10 mouse cellular contexts compared by ENCODE assay signal in genomic region chr16:18172266-18172855, GRCm38 (mm10). TPM values are rescaled to one million over a fixed set of nuclear protein-coding genes. Genes with fewer than 3 reads are reported as not detected.
A peak's percentile ranks its signal among the peaks of the same experiment; 100 is the strongest.
DNase-seq lines count a peak whose midpoint lies in the region; ATAC-seq and TF ChIP-seq lines count a peak whose summit lies in the region.
"Had no signal": no experiment of that assay in that cellular context is flagged by ENCODE, and none has a peak within 500 bp of the region (broad histone marks: within the 10 kb centered on the region; RNA-seq: fewer than 3 reads in every experiment).

No protein-coding gene starts in this region.

- no peak overlapping the region for H3K4me2 ChIP-seq in forebrain, embryonic 14.5 days (ENCODE audit: low read length)
- no peak overlapping the region for H3K4me2 ChIP-seq in hindbrain, postnatal 0 days (ENCODE audit: low read depth, low read length)
- H3K4me2 ChIP-seq in midbrain, embryonic 16.5 days (ENCODE audit: low read length), result no peak overlapping the region
- H3K4me2 ChIP-seq: liver, embryonic 15.5 days had no signal

- peaks cover 4% of the 10 kb centered on the region; the same call in 1 of the 2 replicates for H3K4me1 ChIP-seq in forebrain, embryonic 14.5 days (ENCODE audit: control insufficient read depth, insufficient read depth, low read length)
- 0 out of 2 replicates have a peak, but pooled peaks cover 4% of the 10 kb centered on the region for H3K4me1 ChIP-seq in hindbrain, postnatal 0 days (ENCODE audit: insufficient read depth, low read length)
- H3K4me1 ChIP-seq in midbrain, embryonic 16.5 days (ENCODE audit: control insufficient read depth, insufficient read depth, low read length), result peaks cover 3% of the 10 kb centered on the region; the same call in 1 of the 2 replicates

- H3K9me3 ChIP-seq in forebrain, embryonic 14.5 days (replicated peaks; ENCODE audit: control insufficient read depth, low read length), result no peaks in the 10 kb centered on the region
- H3K9me3 ChIP-seq in hindbrain, postnatal 0 days (ENCODE audit: low read length), result no peaks in the 10 kb centered on the region
- H3K9me3 ChIP-seq in midbrain, embryonic 16.5 days (replicated peaks; ENCODE audit: control insufficient read depth, low read length, poor library complexity, severe bottlenecking), result no peaks in the 10 kb centered on the region
- H3K9me3 ChIP-seq: liver, embryonic 15.5 days had no signal

- H3K36me3 ChIP-seq in forebrain, embryonic 14.5 days (ENCODE audit: control insufficient read depth, insufficient read depth, low read length), result no peaks in the 10 kb centered on the region
- no peaks in the 10 kb centered on the region for H3K36me3 ChIP-seq in hindbrain, postnatal 0 days (ENCODE audit: insufficient read depth, low read length)
- no peaks in the 10 kb centered on the region for H3K36me3 ChIP-seq in midbrain, embryonic 16.5 days (ENCODE audit: control insufficient read depth, insufficient read depth, low read length)
- H3K36me3 ChIP-seq: liver, embryonic 15.5 days had no signal

- H3K27ac ChIP-seq in forebrain, embryonic 14.5 days (ENCODE audit: low read depth, low read length), result no peak overlapping the region
- H3K27ac ChIP-seq in hindbrain, postnatal 0 days, result no peak overlapping the region
- no peak overlapping the region for H3K27ac ChIP-seq in midbrain, embryonic 16.5 days (ENCODE audit: low read length)
- H3K27ac ChIP-seq: liver, embryonic 15.5 days had no signal

- TF ChIP-seq CTCF in hindbrain, postnatal 0 days (IDR thresholded peaks at IDR 0.05; ENCODE audit: low read depth), result peak; percentile 98

- WGBS in forebrain, embryonic 14.5 days, result 9% methylated on average over 7 of the region's 7 CpGs
- WGBS in hindbrain, postnatal 0 days, result 11% methylated on average over 7 of the region's 7 CpGs
- WGBS in midbrain, embryonic 16.5 days, result 5% methylated on average over 7 of the region's 7 CpGs

- peak; percentile 57 to 92 for DNase-seq in heart, adult 18-20 months
- DNase-seq in heart, adult 11 months, result no peak
- peak; percentile 59 for DNase-seq in c-Kit-positive CD71-positive TER-119-positive erythroid progenitor cells, embryonic 14.5 days (ENCODE audit: low spot score)
- DNase-seq in forebrain, embryonic 14.5 days (ENCODE audit: low spot score), result peak; percentile 88
- peak; percentile 86 for DNase-seq in hindbrain, postnatal 0 days (ENCODE audit: low spot score)
- DNase-seq in left cerebral cortex, postnatal 25 days (ENCODE audit: low spot score in 2 of 2), result peak; percentile 75 to 87
- peak; percentile 45 to 67 for DNase-seq in spleen, postnatal 14 days (ENCODE audit: low spot score in 2 of 2)

- no peak overlapping the region for H3K9ac ChIP-seq in forebrain, embryonic 14.5 days (ENCODE audit: low read length)
- H3K9ac ChIP-seq in hindbrain, postnatal 0 days (replicated peaks; ENCODE audit: low read length), result no peak overlapping the region
- no peak overlapping the region for H3K9ac ChIP-seq in midbrain, embryonic 16.5 days (ENCODE audit: low read depth, low read length)
- H3K9ac ChIP-seq: liver, embryonic 15.5 days had no signal

- no peak overlapping the region for H3K4me3 ChIP-seq in forebrain, embryonic 14.5 days (ENCODE audit: low read depth, low read length)
- no peak overlapping the region for H3K4me3 ChIP-seq in hindbrain, postnatal 0 days (ENCODE audit: low read length)
- no peak overlapping the region for H3K4me3 ChIP-seq in midbrain, embryonic 16.5 days (ENCODE audit: low read depth, low read length)
- H3K4me3 ChIP-seq: liver, embryonic 15.5 days had no signal

- intact Hi-C loops in left cerebral cortex, postnatal 25 days (cut with DNase I), result loop anchor here (1.0 to 5.0 kb wide), 3 partner anchors 40 to 64 kb away; no protein-coding TSS in a partner anchor

- peak; percentile 71 for ATAC-seq in forebrain, embryonic 14.5 days
- ATAC-seq in hindbrain, postnatal 0 days, result peak; percentile 13; the same call in 1 of the 2 replicates
- ATAC-seq in midbrain, embryonic 16.5 days, result peak; percentile 25; the same call in 1 of the 2 replicates
- ATAC-seq: Patski had no signal

- H3K27me3 ChIP-seq in forebrain, embryonic 14.5 days (replicated peaks; ENCODE audit: control insufficient read depth, insufficient read depth, low read length), result no peaks in the 10 kb centered on the region
- no peaks in the 10 kb centered on the region for H3K27me3 ChIP-seq in hindbrain, postnatal 0 days (ENCODE audit: insufficient read depth, low read length)
- no peaks in the 10 kb centered on the region for H3K27me3 ChIP-seq in midbrain, embryonic 16.5 days (ENCODE audit: control insufficient read depth, insufficient read depth, low read depth, low read length)
- H3K27me3 ChIP-seq: liver, embryonic 15.5 days had no signal

RNA-seq across cellular contexts. Expression of gene Rtn4r, which starts 44.9 kb away (rescaled TPM):
- total RNA-seq in heart, adult 18-20 months (2021), result 1 to 10 TPM; 3.6 to 5.5 TPM
- polyA plus RNA-seq in forebrain, embryonic 14.5 days (2014; fragmentation: Nextera tagmentation; extraction: Ambion mirVana), result 11.0 and 15.8 TPM in 2 replicates
- total RNA-seq in hindbrain, postnatal 0 days (2014; rRNA removed), result 38.2 and 55.7 TPM in 2 replicates
- polyA plus RNA-seq in hindbrain, postnatal 0 days (2015; fragmentation: Nextera tagmentation; extraction: Ambion mirVana), result 20.4 and 23.1 TPM in 2 replicates
- total RNA-seq in left cerebral cortex, postnatal 25 days (2021), result 100 to 1,000 TPM; 119 to 138 TPM
- 26.6 and 29.7 TPM in 2 replicates for polyA plus RNA-seq in midbrain, embryonic 16.5 days (2015; fragmentation: Nextera tagmentation; extraction: Ambion mirVana)

RNA-seq across cellular contexts. Expression of gene Ccdc188, which starts 45.3 kb away (rescaled TPM):
- not detected for total RNA-seq in heart, adult 18-20 months (2021)
- polyA plus RNA-seq in forebrain, embryonic 14.5 days (2014; fragmentation: Nextera tagmentation; extraction: Ambion mirVana), result 0.13 and 0.16 TPM in 2 replicates
- total RNA-seq in hindbrain, postnatal 0 days (2014; rRNA removed), result not detected in 2 replicates
- polyA plus RNA-seq in hindbrain, postnatal 0 days (2015; fragmentation: Nextera tagmentation; extraction: Ambion mirVana), result not detected in 2 replicates
- total RNA-seq in left cerebral cortex, postnatal 25 days (2021), result not detected
- polyA plus RNA-seq in midbrain, embryonic 16.5 days (2015; fragmentation: Nextera tagmentation; extraction: Ambion mirVana), result 0.14 TPM in 1 of 2 replicates, not detected in the other
- polyA plus RNA-seq: liver, embryonic 15.5 days; Patski had no signal

Comparison
In these comparisons a context has a peak if more than half of its experiments do, and no peak if none do; other contexts are left out.
1. ATAC-seq: peak in every context shown above with its lines; median percentile 71 in forebrain, embryonic 14.5 days; 25 in midbrain, embryonic 16.5 days; 13 in hindbrain, postnatal 0 days.